Mouse (Mus musculus) MN1 (cell line): Measurements from ENCODE around the gene Adad2.

ENCODE experiments used
- DNase-seq: peaks from one replicate; pipeline ENCODE4 v3.0.0-alpha.2; 2016; ENCODE audit warnings: low spot score

The Adad2 gene

DNA sequence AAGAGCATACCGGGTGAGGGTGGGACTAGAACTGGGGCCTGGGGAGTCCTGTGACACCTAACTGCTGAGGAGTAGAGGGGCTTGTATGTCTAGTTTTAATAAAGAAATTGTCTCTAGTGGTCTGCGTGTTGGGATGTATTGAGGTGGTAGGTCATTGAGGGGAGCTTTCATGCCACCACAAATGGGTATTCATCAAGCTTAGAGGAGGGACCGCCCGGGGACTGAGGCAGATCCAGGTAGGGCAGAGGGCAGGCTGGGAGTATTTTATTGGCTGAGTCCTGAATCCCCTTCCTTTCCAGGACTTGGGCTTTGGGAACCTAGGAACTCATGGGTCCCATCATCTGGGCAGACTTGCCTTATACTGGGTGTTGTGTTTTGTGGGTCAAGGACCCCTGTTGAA, 4.3 kb downstream of the Adad2 start:
- no peak for DNase-seq

DNA sequence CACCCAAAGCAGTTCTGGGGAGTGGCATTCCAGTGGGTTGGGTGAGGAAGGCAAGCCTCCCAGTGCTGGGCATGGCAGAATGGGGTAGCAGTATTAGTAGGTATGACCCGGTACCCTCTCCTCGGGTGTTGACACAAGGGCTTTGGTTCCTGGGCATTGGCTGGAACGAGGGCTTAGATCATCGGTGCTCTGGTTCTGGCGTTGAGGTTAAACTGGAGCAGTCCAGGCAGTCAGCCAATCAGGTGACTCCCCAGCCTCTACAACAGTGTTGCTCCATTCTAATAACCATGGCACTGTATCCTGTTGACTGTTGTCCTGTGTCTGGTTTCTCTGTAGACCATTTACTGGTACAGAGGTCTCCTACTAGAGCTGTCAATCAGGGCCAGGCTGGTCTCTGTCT, 5.0 kb downstream of the Adad2 start:
- peak; percentile 34 for DNase-seq

DNA sequence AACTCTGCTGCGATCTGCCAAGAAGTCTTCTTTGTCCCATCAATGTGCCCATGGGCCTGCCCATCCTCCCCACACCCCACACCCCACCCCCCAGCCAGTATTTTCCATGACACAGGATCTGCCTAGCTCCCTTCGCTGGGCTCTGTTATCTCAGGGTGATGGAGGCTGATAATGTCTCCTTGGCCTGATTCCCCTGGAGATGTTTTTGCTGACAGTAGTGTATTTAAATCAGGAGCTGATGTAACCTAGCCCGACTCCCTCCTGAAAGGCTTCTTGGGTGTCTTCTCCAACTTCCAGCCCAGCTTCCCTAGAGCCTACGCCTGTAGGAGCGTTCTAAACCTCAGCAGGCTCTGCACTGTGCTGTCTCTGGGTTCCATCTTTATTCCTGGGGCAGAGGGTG, 6.3 kb downstream of the Adad2 start:
- peak; percentile 48 for DNase-seq

DNA sequence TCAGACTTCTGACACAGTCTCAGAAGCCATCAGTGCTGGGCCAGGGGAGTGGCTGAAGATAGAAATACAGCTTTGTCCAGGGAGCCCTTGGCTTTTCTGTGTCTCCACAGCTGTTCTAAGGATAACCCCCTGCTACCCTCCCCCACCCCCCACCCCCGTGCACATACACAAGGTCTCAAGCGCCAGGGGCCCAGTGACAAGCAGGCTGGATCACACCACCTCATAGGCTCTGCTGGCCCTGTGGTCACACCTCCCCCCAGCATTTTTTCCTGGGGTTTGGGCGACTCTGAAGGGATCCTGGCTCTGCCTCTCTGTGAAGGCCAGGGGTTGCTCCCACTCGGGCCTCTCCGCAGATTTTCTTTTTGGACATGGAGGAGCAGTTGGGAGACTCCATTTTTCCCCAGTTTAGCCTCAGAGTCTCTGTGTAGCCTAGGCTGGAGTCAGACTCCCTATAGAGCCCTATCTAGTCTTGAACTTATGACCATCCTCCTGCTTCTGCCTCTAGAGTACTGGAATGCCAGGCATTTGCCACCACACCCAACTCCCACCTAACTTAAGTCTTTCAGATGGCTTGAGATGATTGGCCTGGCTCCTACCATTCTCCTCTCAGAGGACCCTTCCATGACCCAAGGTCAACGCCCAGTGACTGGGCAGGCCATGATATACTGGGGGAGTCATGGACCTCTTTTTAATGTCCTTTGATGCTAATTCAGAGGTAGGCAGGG, 7.7 kb downstream of the Adad2 start:
- DNase-seq = no peak

DNA sequence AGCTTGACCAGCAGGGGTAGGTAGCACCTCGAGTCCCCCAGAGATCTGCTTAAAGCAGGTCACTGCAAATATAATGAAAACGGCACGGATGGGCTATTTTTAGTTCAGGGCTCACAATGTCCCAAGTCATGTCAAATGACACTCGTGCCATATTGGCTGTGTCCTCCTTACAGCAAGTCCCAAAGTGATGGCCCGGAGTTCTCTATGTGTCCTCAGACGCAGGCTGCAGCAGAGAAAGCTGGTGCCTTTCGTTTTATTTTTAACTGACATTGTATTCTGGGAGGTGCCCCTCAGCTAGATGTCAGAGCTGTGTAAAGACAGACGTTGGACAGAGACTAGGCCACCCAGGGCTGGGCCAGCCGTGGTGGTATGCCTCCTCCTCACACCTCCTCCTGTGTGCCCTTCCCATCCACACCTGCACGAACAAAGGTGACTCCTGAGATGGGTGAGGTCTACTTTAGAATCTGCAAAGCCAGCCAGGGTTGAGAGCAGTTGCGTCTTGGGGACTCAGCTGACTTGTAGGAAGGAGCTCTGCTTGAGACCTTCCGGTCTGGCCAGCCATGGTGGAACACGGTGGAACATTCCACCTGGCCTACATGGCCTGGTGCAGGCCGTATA, 8.4 kb downstream of the Adad2 start:
- DNase-seq = no peak

DNA sequence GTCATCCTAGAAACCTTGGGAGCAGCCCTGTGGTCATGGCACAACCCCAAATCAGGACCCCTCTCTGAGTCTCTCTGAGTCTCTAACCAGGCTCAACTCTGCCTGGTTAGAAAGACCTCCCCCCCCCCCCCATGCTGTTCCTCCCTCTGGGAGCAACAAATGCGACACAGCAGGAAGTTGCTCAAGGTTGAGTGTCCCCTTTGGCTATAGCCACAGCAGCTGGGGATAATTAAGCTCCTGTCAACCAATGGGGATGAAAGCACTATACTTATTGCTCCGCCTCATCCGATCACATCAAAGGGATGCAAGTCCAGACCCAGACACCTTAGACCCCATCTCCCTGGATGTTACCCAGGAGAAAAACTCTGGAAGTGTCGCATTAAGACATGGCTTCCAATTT, 10.0 kb downstream of the Adad2 start:
- DNase-seq = no peak

DNA sequence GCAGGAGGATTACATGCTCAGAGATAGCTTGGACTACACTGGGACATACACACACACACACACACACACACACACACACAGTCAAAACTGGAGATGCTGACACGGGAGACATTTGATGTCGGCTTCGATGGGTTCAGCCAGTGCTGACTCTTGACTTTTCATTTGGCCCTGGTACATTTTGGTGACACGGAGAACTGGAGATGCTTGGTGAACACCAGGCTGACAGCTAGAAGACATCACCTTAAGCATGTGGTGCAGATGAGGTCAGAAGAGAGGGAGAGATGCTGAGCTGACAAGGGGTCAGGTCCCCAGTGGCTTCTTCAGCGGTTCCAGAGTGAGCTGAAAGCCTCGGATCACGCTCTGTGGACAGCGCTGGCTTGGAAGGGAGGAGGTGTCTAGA, 10.5 kb downstream of the Adad2 start:
- no peak for DNase-seq

DNA sequence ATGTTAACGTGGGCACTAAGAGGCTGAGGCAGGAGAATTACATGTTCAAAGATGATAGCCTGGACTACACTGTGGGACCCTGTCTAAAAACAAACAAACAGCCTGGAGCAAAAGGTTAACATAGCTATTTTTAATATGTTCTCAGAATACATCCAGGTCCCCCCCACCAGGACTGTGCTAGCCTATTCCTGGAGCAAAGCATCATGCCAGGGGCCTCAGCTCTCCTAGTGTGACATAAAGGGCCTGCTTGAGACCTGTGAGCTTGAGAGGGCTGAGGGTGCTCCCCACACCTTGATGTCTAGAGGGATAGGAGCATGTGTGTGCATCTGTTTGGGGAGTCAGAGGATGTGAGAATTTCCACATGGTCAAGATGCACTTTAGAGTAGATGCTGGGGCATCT, 11.2 kb downstream of the Adad2 start:
- DNase-seq = no peak

DNA sequence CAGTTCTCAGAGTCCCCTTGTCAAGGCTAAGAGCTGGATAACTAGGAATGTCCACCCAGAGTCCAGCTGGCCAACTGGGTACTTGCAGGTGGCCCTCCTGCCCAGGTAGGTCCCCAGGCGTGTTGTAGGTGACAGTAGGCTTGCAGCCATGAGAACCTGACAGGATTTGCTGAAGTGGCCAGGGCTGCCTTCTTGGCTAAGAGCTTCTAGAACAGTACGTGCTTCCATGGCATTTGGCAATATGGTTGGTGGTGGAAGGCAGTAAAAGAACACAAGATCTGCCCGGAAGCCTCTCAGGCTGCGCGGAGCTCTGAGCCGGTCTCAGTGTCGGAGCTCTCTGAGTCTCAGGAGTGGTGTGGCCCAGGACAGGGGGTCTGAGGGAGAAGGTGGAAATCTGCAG, 12.4 kb downstream of the Adad2 start:
- DNase-seq = no peak

DNA sequence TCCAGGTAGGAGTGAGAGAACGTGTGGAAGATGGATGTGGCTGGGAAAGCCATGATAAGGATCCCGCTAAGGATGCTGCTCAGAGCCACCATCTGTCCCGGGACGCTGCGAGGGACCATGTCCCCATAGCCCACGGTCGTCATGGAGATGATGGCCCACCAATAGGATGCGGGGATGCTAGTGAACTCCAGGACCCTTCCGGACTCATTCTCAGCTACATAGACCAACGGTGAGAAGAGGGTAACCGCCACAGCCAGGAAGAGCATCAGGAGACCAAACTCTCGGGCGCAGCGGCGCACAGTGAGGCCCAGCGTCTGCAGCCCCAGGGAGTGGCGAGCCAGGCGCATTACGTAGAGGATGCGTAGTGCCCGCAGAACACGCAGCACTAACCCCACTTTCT, 13.2 kb downstream of the Adad2 start:
- no peak for DNase-seq

DNA sequence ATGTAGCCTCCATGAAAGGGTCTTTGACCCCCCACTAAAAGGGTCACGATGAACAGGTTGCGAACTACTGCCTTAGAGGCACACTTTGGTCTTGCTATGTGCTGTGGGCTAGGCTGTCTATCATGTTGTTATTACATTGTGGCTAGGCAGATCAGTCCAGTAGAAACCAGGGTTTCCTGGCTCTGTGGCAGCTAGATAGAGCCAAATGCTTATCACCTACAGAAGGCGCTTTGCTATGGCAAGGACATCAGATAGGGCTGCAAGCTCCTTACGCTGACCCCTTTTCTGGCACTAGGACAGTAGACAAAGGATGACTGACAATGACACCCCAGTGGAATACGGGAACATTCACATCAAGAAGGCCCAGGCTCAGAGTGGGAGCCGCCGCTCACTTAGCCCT, 14.7 kb downstream of the Adad2 start:
- DNase-seq = no peak

DNA sequence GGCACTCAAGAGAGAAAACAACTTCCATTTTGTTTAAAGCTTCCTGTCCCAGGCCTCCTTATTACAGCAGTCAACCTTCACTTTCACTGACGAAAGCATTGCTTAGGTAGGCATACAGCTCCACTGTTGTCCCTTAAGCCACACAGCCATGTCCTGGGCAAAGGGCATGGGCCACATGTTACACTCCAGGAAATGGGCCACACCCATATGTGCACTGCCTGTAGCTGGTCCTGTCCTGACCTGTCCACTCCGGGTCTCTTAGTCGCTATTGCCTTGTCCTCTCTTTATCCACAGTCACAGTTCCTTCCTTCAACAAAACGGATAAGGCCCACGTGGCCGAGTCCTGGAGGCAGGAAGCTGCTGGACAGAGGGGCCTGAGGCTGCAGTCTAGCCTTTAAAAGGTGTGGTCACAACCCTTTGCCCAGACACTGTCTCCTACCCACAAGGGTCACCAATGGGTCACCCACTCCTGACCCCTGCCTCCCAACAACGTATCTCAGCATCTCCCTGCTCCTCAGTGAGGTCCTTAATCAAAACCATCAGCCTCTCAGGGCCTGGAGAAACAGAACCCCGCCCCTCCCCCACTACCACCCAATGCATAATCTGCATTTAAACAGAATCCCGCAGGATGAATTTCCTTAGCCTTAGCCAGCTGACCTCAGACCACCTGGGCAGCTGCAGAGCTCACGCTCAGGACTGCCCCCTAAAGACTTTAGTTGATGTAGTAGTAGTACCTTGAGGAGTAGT, 15.2 kb downstream of the Adad2 start:
- no peak for DNase-seq

DNA sequence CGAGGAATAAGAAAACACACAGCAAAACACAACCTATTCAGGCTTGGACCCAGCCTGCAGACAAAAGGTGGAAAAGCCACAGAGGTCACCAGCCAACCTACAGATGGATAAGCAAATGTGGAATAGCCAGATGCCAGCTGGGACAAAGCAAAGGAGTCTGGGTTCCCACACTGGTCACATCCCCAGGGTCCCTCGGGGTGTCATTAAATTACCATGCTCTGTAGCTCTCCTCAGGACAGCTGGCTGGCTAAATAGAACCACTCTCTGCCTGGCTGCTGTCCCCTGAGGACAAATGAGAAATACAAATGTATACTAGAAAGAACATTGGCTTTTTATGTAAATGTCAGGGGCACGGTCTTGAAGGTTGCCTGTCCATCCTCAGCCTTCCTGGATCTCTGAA, 18.3 kb downstream of the Adad2 start:
- DNase-seq = peak; percentile 69

DNA sequence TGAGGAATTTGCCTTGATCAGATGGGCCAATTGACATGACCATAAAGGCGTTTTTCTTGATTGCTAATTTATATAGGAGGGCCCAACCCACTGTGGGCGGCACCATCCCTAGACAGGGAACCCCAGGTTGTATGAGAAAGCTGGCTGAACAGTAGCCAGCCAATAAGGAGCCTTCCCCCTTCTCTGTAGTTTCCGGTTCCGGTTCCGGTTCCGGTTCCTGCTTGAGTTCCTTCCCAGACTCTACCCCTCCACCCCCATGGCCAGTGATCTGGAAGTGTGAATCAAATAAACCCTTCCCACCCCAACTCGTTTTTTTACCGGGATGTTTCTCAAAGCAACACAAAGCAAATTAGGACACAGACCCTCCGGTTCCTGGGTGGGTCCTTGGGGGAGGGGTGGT, 19.7 kb downstream of the Adad2 start:
- no peak for DNase-seq

DNA sequence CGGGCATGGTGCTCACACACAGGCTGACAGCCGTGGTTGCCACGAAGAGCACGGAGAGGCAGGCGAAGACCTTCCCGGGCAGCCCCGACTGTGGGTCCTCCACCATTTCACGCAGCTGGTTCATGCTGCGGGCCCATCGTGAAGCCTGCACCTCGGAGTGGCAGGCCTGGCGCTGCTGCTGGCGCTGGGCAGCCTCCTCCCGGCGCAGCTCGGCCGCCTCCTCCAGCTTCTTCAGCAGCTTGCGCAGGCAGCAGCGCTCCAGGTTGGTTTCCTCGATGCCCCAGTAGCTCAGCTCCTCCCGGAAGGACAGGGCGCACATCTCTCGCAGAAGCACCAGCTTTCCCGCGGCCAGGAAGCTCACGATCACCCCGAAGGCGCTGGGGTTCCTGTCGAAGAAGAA, 20.4 kb downstream of the Adad2 start:
- DNase-seq = no peak

DNA sequence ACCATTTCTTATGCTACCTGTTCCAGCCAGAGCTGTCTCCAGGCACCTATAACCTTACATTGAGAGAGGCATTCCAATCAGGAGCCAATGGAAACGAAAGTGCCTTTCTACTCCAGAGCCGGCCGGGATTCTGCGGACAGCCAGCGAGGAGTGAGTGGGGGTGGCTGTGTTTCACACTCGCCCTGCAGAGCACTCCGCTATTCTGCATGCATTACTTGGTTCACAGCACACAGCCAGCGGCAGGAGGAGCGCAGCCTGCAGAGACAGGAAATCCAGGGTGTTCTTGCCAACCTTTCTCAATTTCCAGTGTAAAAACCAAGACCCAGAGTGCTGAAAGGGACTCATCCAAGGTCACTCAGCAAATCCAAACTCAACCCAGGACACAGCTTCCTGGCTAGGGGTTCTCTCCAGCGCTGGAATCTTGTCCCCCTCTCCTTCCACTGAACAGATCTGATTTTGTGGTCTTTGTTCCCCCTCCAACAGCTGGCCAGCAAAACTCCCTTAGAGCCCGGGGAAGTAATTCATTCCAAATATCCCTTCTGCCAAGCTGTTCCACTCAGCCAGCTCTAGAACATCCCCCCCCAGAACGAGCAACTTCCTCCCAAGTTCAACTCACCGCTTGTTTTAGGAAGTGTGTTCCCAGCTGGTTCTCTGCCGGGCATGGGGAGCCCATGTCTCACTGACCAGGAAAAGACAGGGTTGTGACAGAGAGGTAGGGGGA, 22.2 kb downstream of the Adad2 start:
- no peak for DNase-seq

DNA sequence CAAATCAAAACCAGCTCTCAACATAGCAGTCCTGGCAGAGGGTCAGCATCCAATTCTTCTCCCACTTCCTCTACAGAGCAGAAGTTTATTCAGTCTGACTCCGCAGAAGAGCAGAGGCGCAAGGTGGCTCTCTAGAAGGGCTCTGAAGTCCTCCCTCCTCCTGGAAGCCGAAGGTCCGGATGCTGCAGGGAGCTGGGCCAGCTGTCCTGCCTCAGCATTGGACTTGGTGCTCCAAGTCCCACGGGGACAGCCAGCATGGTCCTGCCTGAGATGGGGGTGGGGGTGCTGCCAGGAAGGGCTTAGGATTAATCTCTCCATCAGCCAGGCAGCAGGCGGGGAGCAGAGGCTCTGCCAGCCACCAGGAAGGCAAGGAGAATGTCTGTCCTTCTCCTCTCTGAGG, 22.8 kb downstream of the Adad2 start, which contains the start of gene Kcng4:
Gene Kcng4 (minus strand): TSS at position 303 of the 400 bp plus-strand sequence.
- DNase-seq = peak; percentile 72

DNA sequence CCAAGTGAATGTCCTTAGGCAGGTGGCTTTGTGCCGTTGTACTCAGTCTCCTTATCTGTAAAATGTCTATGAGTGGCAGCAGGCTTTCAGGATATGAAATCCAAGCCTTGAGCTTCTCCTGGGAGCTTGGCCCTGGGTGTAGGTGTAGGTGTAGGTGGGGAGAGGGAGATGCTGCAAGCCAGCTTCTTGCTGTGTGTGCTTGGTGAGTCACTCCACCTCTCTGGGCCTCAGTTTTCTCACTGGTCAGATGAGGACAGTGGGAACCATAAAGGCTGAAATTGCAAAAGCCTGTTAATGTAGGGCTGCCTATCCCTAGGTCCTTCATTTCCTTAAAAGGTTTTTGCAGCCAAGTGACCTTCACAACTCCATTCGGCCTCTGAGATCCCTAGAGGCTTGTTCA, 23.4 kb downstream of the Adad2 start:
- no peak for DNase-seq

DNA sequence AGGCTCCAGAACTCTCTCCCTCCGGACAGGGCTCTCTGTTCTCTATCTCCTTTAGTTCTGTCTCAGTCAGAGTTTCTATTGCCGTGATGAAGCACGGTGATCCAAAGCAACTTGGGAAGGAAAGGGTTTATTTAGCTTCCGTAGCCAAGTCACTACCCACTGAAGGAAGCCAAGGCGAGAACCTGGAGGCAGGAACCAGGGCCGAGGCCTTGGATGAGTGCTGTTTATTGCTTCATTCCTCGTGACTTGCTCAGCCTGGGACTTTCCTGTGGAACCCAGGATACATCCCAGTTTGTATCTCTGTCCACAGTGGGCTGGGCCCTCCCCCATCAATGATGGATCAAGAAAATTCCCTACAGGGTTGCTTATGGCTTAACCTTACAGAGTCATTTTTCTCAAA, 24.2 kb downstream of the Adad2 start:
- DNase-seq = no peak

DNA sequence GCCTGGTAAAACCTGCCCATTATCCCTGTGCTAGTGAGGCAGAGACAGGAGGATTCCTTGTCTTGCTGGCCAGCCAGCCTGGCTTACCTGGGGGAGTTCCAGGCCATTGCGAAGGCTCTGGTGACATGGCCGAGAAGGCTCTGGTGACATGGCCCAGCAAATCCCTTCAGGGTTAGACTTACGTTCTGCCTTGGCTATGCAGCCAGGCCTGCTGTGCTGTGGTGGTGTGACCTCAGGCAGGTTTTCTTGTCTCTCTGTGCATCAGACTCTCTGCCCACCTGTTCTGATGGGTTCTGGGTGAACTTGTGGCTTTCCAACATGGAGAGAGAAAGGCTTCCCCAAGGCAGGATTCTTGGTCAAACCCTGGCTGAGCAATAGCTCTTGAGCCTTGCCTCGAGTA, 24.8 kb downstream of the Adad2 start:
- no peak for DNase-seq

DNA sequence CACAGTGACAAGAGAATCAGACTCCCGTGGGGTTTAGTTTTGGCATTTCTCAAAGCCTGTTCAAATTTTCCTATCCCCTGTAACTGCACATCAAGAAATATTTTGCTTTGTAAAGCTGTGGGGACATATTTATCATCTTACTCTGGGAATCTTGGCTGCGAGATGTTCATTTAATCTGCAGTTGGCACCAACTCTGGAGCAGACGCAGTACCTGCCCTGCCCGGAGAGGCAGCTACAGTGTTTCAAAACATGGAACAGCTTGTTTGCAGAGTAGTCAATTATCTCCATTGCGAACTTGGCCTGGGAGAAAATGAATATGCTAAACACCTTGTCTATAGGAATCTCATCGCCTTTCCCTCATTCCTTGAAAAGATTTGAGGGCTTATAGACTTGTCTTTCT, 25.7 kb downstream of the Adad2 start:
- DNase-seq = no peak

DNA sequence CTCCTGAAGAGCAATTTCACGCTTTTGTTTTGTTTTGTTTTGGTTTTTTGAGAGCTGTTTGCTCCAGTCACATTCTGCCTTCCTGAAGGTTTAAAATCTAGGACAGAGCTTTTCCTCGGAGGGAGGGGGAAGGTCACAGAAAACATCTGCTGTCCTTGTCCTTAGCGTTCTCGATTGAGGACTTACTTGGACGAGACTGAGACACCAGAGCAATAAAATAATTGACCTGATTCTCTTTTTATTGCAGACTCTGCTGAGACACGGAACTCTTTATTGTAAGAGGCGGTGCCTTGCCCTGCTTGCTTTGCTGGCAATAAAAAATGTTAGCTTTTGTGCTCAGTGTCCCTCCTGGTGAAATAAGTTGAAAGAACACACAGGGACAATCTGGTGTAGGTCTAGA, 27.3 kb downstream of the Adad2 start:
- no peak for DNase-seq

DNA sequence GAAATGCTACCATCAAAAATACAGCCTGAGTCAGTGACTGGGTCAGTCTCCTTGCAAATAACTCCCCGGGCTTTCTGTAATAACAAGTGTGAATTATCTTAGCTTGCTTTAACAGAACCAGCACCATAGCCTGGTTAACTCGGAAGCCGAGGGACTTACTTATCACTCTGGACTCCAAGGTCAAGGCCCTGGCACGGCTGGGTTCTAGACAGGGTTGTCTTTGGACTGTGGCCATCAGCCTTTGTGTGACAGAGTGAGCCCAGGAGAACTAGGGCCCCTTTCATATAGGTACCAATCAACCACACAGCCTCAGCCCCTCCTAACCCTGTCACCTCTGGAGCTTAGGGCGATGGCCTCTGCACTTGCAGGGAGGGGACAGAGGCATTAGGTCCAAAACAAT, 28.5 kb downstream of the Adad2 start:
- DNase-seq = no peak
